Mouse (Mus musculus): Measurements from ENCODE around the gene Gm3233. TPM values are rescaled to one million over a fixed set of nuclear protein-coding genes. Genes with fewer than 3 reads are reported as not detected.
"Not testable (repeated sequence)": the region's sequence is repeated elsewhere in the genome, so short reads cannot be mapped to it uniquely, and the experiment has no call there.

The Gm3233 gene
- polyA plus RNA-seq, 1 experiment = not detected

- no peaks in the 10 kb centered on the region for H3K36me3 ChIP-seq (ENCODE audit: control insufficient read depth, insufficient read depth, low read length)
Observed at GRCm38 (mm10) chr10:77713734-77714133, 45.7 kb downstream of the Gm3233 start.

GRCm38 (mm10) chr10:77711157-77711556, 48.3 kb downstream of the Gm3233 start, which contains the start of gene Gm10024:
Gene Gm10024 (plus strand): TSS chr10:77711457.
- H3K27ac ChIP-seq (ENCODE audit: control insufficient read depth, insufficient read depth, low read depth, low read length); H3K4me1 ChIP-seq (ENCODE audit: control insufficient read depth, insufficient read depth, low read length); H3K4me3 ChIP-seq (ENCODE audit: control insufficient read depth, low read depth, low read length); H3K36me3 ChIP-seq (ENCODE audit: control insufficient read depth, insufficient read depth, low read length); H3K27me3 ChIP-seq (ENCODE audit: control insufficient read depth, insufficient read depth, low read length): not testable (repeated sequence)

More at GRCm38 (mm10) chr10:77713734-77714133, 45.7 kb downstream of the Gm3233 start:
- Histone ChIP-seq H3K27ac (ENCODE audit: control insufficient read depth, insufficient read depth, low read depth, low read length) (no peak overlapping the region), H3K27me3 (ENCODE audit: control insufficient read depth, insufficient read depth, low read length) (no peaks in the 10 kb centered on the region), H3K4me3 (ENCODE audit: control insufficient read depth, low read depth, low read length) (no peak overlapping the region), H3K4me1 (ENCODE audit: control insufficient read depth, insufficient read depth, low read length) (no peaks in the 10 kb centered on the region)
- TF ChIP-seq POLR2A (IDR thresholded peaks at IDR 0.05; ENCODE audit: control insufficient read depth, low read depth, low read length) (no peak), CTCF (IDR thresholded peaks at IDR 0.05; ENCODE audit: control insufficient read depth, insufficient read depth, insufficient replicate concordance, low read depth, low read length) (no peak)

- Histone ChIP-seq H3K4me3 (ENCODE audit: control insufficient read depth, low read depth, low read length) (no peak overlapping the region), H3K36me3 (ENCODE audit: control insufficient read depth, insufficient read depth, low read length) (no peaks in the 10 kb centered on the region), H3K27me3 (ENCODE audit: control insufficient read depth, insufficient read depth, low read length) (no peaks in the 10 kb centered on the region), H3K27ac (ENCODE audit: control insufficient read depth, insufficient read depth, low read depth, low read length) (no peak overlapping the region), H3K4me1 (ENCODE audit: control insufficient read depth, insufficient read depth, low read length) (no peaks in the 10 kb centered on the region)
- TF ChIP-seq POLR2A (IDR thresholded peaks at IDR 0.05; ENCODE audit: control insufficient read depth, low read depth, low read length) = no peak
- TF ChIP-seq CTCF (IDR thresholded peaks at IDR 0.05; ENCODE audit: control insufficient read depth, insufficient read depth, insufficient replicate concordance, low read depth, low read length) = no peak
Observed at GRCm38 (mm10) chr10:77709831-77710230, 49.7 kb downstream of the Gm3233 start.

Other genes starting within 250 kb of the Gm3233 start
- gene Fam207a, start 243.9 kb downstream of the Gm3233 start, polyA plus RNA-seq (2012; rRNA removed) = 10.4 and 10.7 TPM in 2 replicates
- gene Itgb2, start 229.4 kb downstream of the Gm3233 start, polyA plus RNA-seq (2012; rRNA removed) = 0.77 and 0.81 TPM in 2 replicates
- 127 and 131 TPM in 2 replicates for gene Pttg1ip, start 178.0 kb downstream of the Gm3233 start, polyA plus RNA-seq (2012; rRNA removed)
- 83.1 and 88.6 TPM in 2 replicates for gene Sumo3, start 153.6 kb downstream of the Gm3233 start, polyA plus RNA-seq (2012; rRNA removed)
- gene Gm49325, start 153.5 kb downstream of the Gm3233 start, polyA plus RNA-seq (2012; rRNA removed) = 0.72 TPM in 1 of 2 replicates, not detected in the other
- gene Ube2g2, start 137.4 kb downstream of the Gm3233 start, polyA plus RNA-seq (2012; rRNA removed) = 66.1 and 70.3 TPM in 2 replicates
- gene Tspear, start 73.1 kb downstream of the Gm3233 start, polyA plus RNA-seq (2012; rRNA removed) = 0.07 and 0.73 TPM in 2 replicates
- gene Gm19402, start 68.9 kb downstream of the Gm3233 start, polyA plus RNA-seq (2012; rRNA removed) = not detected in 2 replicates
- gene Gm9508, start 62.4 kb downstream of the Gm3233 start, polyA plus RNA-seq (2012; rRNA removed) = not detected in 2 replicates
- not detected in 2 replicates for gene Gm10272, start 53.1 kb downstream of the Gm3233 start, polyA plus RNA-seq (2012; rRNA removed)
- not detected in 2 replicates for gene Gm10024, start 48.2 kb downstream of the Gm3233 start, polyA plus RNA-seq (2012; rRNA removed)
- not detected in 2 replicates for gene Gm10142, start 43.9 kb downstream of the Gm3233 start, polyA plus RNA-seq (2012; rRNA removed)
- not detected in 2 replicates for gene Krtap12-1, start 39.1 kb downstream of the Gm3233 start, polyA plus RNA-seq (2012; rRNA removed)
- gene Gm10100, start 33.2 kb downstream of the Gm3233 start, polyA plus RNA-seq (2012; rRNA removed) = not detected in 2 replicates
- gene Gm18596, start 17.0 kb downstream of the Gm3233 start, polyA plus RNA-seq (2012; rRNA removed) = not detected in 2 replicates
- not detected in 2 replicates for gene Gm9736, start 8.3 kb downstream of the Gm3233 start, polyA plus RNA-seq (2012; rRNA removed)
- gene Gm3238, start 11.6 kb upstream of the Gm3233 start, polyA plus RNA-seq (2012; rRNA removed) = not detected in 2 replicates
- gene Gm7138, start 17.3 kb upstream of the Gm3233 start, polyA plus RNA-seq (2012; rRNA removed) = not detected in 2 replicates
- not detected in 2 replicates for gene Gm3250, start 22.9 kb upstream of the Gm3233 start, polyA plus RNA-seq (2012; rRNA removed)
- not detected in 2 replicates for gene Gm7137, start 28.5 kb upstream of the Gm3233 start, polyA plus RNA-seq (2012; rRNA removed)
- not detected in 2 replicates for gene Gm9639, start 35.4 kb upstream of the Gm3233 start, polyA plus RNA-seq (2012; rRNA removed)
- not detected in 2 replicates for gene Gm19668, start 39.5 kb upstream of the Gm3233 start, polyA plus RNA-seq (2012; rRNA removed)
- not detected in 2 replicates for gene Gm9507, start 52.2 kb upstream of the Gm3233 start, polyA plus RNA-seq (2012; rRNA removed)
- gene Gm2696, start 55.0 kb upstream of the Gm3233 start, polyA plus RNA-seq (2012; rRNA removed) = not detected in 2 replicates
- gene Krtap10-4, start 67.4 kb upstream of the Gm3233 start, polyA plus RNA-seq (2012; rRNA removed) = 1.2 and 1.4 TPM in 2 replicates
- not detected in 2 replicates for gene Krtap10-10, start 76.3 kb upstream of the Gm3233 start, polyA plus RNA-seq (2012; rRNA removed)
- not detected in 2 replicates for gene Gm36176, start 87.1 kb upstream of the Gm3233 start, polyA plus RNA-seq (2012; rRNA removed)
- not detected in 2 replicates for gene Gm10318, start 93.2 kb upstream of the Gm3233 start, polyA plus RNA-seq (2012; rRNA removed)
- not detected in 2 replicates for gene Gm3285, start 102.3 kb upstream of the Gm3233 start, polyA plus RNA-seq (2012; rRNA removed)
- 0.57 and 1.1 TPM in 2 replicates for gene Lrrc3, start 142.9 kb upstream of the Gm3233 start, polyA plus RNA-seq (2012; rRNA removed)
- 0.17 and 0.30 TPM in 2 replicates for gene Trpm2, start 210.9 kb upstream of the Gm3233 start, polyA plus RNA-seq (2012; rRNA removed)
- 61.7 and 72.6 TPM in 2 replicates for gene 1810043G02Rik, start 218.8 kb upstream of the Gm3233 start, polyA plus RNA-seq (2012; rRNA removed)